Mouse (Mus musculus): ENCODE measurements around the gene Carmil3. TPM values are rescaled to one million over a fixed set of nuclear protein-coding genes. Genes with fewer than 3 reads are reported as not detected.
A peak's percentile ranks its signal among the peaks of the same experiment; 100 is the strongest.

The Carmil3 gene
- 10 to 100 TPM; 48.6 to 55.8 TPM for total RNA-seq (2021)
- long read RNA-seq, experiment 1, partial matches to known transcripts = 10 of 26 reads
- long read RNA-seq, experiment 1, other reads (novel, unspliced or antisense) = 16 of 26 reads
- long read RNA-seq, experiment 2, full-length matches to known transcripts = 3 of 27 reads
- long read RNA-seq, experiment 2, partial matches to known transcripts = 5 of 27 reads
- long read RNA-seq, experiment 2, other reads (novel, unspliced or antisense) = 19 of 27 reads

DNA sequence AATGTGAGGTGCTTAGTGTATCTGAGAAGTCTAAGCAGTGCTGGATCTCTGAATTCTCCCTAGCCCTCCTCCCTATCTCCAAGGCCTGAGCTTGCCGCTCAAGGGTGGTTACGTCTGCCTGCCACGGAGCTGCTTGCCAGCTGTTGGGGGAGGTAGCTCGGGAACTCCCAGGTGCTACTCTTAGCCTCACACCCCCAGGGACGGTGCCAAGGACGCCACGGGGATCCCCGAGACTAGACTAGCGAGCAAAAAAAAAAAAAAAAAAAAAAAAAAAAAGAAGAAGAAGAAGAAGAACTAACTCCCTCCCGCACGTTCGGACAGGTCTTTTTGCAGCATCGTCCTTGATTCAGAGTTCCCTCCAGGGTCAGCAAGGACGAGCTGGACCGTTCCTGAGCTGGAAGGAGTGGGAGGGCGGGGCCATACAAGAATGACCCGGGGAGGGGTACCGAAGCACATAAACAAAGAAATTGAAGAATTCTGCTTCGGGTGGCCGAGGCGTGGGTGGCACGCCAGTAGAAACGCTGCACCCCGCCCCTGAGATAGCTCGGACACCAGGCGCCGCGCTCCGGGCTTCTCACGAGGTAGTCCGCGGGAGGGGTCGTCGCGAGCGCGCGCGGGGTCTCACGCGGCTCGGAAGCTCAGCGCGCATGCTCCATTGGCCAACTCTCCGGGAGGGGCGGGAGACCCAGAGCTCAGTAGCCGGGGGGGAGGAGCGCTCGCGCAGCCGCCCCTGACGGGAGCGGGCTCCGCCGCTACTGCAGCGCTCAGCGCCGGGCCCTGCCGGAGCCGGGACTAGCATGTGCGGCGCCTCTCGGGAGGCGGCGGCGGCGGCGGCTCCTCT lies at the start of gene Carmil3:
Gene Carmil3, plus strand, starts transcription at position 291 of the 841 bp plus-strand sequence.
- intact Hi-C loops (cut with DNase I) = no loop called here
- no peak for TF ChIP-seq CTCF (IDR thresholded peaks at IDR 0.05)
- peak within 1 kb of the TSS; percentile 92 for H3K4me3 ChIP-seq
- H3K27ac ChIP-seq = peak within 1 kb of the TSS; percentile 81
- peak; percentile 83 to 88 for DNase-seq (ENCODE audit: extremely low spot score in 1 of 2, low spot score in 2 of 2)

DNA sequence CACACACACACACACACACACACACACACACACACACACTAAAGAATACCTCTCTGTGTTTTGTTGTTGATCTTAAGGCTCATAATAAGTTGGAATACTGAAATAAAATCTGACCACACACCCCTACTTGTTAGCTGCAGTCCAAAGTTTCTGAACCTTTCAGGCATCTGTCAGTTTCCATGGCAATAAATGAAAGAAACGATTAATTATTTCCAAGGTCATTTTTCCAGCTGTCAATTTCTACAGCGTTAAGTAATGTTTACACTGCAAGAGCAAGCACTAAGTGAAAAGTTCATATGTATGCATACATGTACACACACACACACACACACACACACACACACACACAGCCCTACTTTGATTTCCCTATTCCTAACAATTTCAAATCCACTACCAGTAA lies 32.8 kb upstream of the Carmil3 start:
- Histone ChIP-seq H3K4me3 (no peak overlapping the region), H3K27ac (no peak overlapping the region)
- intact Hi-C loops (cut with DNase I) = loop anchor here (5.0 kb wide), 2 partner anchors 185 to 310 kb away; no protein-coding TSS in a partner anchor
- TF ChIP-seq CTCF (IDR thresholded peaks at IDR 0.05) = no peak
- DNase-seq (ENCODE audit: extremely low spot score in 1 of 2, low spot score in 2 of 2) = no peak

DNA sequence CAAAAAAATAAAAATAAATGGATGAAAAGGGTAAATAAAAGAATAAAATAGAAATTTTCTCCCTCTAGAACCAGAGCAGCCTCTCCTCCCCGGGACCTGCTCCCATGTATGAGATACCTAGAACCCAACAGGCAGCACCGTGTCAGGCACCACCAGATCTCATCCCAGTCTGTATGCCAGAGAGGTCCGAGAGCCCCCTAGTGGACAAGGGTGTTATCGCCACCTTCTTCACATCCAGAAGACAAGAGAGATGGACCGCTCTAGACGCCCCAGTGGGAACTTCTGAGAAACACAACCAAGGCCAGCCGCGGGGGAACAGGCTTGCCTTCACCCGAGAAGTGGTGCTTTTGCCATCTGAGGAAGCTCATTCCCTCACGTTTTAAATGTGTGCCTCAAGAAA lies 32.2 kb upstream of the Carmil3 start:
- intact Hi-C loops (cut with DNase I) = loop anchor here (5.0 kb wide), 2 partner anchors 186 to 311 kb away; no protein-coding TSS in a partner anchor
- no peak overlapping the region for H3K27ac ChIP-seq
- peak; percentile 61 to 67 for DNase-seq (ENCODE audit: extremely low spot score in 1 of 2, low spot score in 2 of 2)
- H3K4me3 ChIP-seq = no peak overlapping the region
- peak; percentile 68 for TF ChIP-seq CTCF (IDR thresholded peaks at IDR 0.05)

DNA sequence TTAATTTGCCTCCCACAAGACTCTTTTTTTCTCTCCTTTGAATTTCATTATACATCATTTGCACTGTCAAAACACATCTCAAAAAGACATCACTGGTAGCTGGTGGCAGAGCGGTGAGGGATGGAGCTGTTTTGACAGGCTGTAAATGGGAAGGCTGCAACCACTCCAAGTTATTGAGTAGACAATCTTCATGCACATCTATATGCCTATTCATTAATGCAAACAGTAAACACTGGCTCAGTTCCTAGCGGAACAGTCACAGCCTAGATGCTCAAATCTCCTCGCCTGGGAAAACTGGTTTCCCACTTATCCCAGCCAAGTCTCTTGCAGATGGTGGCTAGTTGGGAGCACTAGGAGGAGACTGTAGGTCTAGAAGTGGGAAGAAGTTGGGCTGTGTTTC lies 31.7 kb upstream of the Carmil3 start:
- no peak for TF ChIP-seq CTCF (IDR thresholded peaks at IDR 0.05)
- intact Hi-C loops (cut with DNase I) = loop anchor here (5.0 kb wide), 2 partner anchors 186 to 311 kb away; no protein-coding TSS in a partner anchor
- no peak overlapping the region for H3K4me3 ChIP-seq
- no peak overlapping the region for H3K27ac ChIP-seq
- DNase-seq (ENCODE audit: extremely low spot score in 1 of 2, low spot score in 2 of 2) = no peak

- H3K27ac ChIP-seq = no peak overlapping the region
- no peak overlapping the region for H3K4me3 ChIP-seq
- intact Hi-C loops (cut with DNase I) = loop anchor here (5.0 kb wide), 2 partner anchors 187 to 312 kb away; no protein-coding TSS in a partner anchor
- DNase-seq (ENCODE audit: extremely low spot score in 1 of 2, low spot score in 2 of 2) = no peak
- TF ChIP-seq CTCF (IDR thresholded peaks at IDR 0.05) = no peak
These were observed 30.7 kb upstream of the Carmil3 start for GRCm38 (mm10) chr14:55459796-55460195.

- Histone ChIP-seq H3K4me3 (no peak overlapping the region), H3K27ac (no peak overlapping the region)
- TF ChIP-seq CTCF (IDR thresholded peaks at IDR 0.05) = no peak
- intact Hi-C loops (cut with DNase I) = no loop called here
- peak; percentile 19 to 22 for DNase-seq (ENCODE audit: extremely low spot score in 1 of 2, low spot score in 2 of 2)
These were observed 30.2 kb upstream of the Carmil3 start for GRCm38 (mm10) chr14:55460297-55460696.

DNA sequence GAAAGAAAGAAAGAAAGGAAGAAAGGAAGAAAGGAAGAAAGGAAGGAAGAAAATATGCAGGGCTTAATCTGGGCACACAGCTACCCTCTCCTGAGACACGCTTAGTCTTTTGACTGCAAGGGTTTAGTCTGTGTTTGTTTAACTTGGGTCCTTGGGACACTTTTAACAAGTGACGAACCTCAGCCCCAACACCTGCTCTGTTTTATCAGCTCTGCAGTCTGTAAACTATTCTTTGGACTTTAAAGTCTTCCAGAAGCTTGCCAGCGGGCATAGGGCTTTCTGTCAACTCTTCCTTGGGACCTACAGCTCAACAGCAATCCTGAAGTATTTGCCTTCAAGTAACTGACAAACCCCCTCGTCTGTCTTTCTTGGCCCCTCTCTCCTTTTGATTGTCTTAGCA lies 28.7 kb upstream of the Carmil3 start:
- intact Hi-C loops (cut with DNase I) = no loop called here
- H3K4me3 ChIP-seq = no peak overlapping the region
- no peak for DNase-seq (ENCODE audit: extremely low spot score in 1 of 2, low spot score in 2 of 2)
- H3K27ac ChIP-seq = no peak overlapping the region
- TF ChIP-seq CTCF (IDR thresholded peaks at IDR 0.05) = no peak

DNA sequence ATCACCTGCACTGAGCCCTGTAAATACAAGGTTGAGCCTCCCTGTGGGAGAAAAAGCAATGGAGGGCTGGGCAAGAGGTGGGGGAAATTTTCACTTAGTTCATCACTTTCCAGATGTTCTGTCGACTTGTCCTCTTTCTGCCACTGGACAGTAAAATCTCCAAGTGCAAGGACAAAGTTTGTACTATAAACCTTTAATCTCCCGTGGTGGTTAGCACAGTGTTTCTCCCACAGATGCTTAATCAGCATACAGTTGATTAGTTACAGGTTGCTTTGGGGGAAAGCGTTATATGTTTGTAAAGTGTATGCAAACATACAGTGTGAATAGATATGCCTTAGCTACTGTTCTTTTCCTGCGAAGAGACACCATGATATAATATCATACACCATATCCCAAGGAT lies 24.0 kb upstream of the Carmil3 start:
- DNase-seq (ENCODE audit: extremely low spot score in 1 of 2, low spot score in 2 of 2) = no peak
- H3K4me3 ChIP-seq = no peak overlapping the region
- intact Hi-C loops (cut with DNase I) = no loop called here
- H3K27ac ChIP-seq = no peak overlapping the region
- TF ChIP-seq CTCF (IDR thresholded peaks at IDR 0.05) = no peak

DNA sequence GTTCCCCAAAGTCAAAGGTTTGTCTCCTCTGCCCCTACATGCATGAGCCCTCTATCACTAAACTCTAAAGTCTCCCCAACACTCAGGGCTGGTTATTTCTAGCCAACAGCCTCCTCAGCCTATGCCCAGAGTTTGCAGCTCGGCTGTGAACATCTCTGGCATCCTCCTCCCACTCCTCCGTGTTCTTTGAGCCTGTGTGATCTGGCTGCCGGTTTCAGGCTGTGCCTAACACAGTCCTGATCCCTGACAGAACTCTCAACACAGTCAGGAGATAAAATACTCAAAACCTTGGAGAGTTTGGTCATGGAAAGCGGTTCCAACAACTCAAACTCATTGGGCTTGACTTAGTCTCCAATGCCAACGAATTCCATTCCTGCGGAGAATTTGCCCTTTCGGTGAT lies 23.3 kb upstream of the Carmil3 start:
- Histone ChIP-seq H3K27ac (no peak overlapping the region), H3K4me3 (no peak overlapping the region)
- no peak for TF ChIP-seq CTCF (IDR thresholded peaks at IDR 0.05)
- no peak for DNase-seq (ENCODE audit: extremely low spot score in 1 of 2, low spot score in 2 of 2)
- intact Hi-C loops (cut with DNase I) = no loop called here

DNA sequence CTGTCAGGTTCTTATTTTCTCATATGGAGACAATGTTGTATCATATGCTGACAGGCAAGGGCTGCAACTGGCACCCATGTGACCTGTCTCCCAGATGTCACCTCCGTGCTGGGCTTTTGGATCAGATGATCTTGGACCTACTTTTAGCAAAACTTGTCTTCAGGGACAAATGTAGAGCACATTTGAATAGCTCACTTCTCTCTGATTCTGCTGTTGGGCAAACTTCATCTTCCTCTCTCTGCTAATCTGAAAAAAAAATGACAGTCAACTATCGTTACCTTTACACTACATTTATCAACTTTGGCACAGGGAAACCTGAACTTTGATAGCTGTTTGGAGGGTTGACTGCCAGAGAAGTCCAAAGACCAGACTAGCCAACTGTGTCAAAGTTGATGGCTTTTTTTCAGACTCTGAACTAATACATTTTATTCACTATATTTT lies 22.1 kb upstream of the Carmil3 start:
- TF ChIP-seq CTCF (IDR thresholded peaks at IDR 0.05) = no peak
- DNase-seq (ENCODE audit: extremely low spot score in 1 of 2, low spot score in 2 of 2) = no peak
- intact Hi-C loops (cut with DNase I) = no loop called here
- H3K4me3 ChIP-seq = no peak overlapping the region
- no peak overlapping the region for H3K27ac ChIP-seq

DNA sequence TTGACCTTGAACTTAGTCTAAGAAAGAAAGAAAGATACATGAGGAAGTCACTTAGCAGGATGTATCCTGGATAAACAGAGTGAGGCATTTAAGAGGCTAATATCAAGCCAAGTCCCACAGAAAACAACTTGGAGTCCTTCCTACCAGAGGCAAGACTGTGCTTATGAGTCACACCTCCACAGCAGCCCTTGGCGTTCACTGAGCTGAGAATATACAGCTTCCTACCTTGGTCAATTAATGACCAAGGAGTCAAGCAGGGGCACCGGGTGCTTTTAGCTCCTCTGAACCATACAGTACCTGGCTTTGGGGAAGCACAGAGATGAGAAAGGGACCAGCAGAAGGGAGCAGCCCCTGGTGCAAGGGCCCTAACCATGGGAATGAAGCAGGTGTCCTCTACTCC lies 21.4 kb upstream of the Carmil3 start:
- TF ChIP-seq CTCF (IDR thresholded peaks at IDR 0.05) = no peak
- intact Hi-C loops (cut with DNase I) = no loop called here
- DNase-seq (ENCODE audit: extremely low spot score in 1 of 2, low spot score in 2 of 2) = no peak
- Histone ChIP-seq H3K4me3 (no peak overlapping the region), H3K27ac (no peak overlapping the region)

- Histone ChIP-seq H3K4me3 (no peak overlapping the region), H3K27ac (no peak overlapping the region)
- intact Hi-C loops (cut with DNase I) = no loop called here
- DNase-seq (ENCODE audit: extremely low spot score in 1 of 2, low spot score in 2 of 2) = no peak
- TF ChIP-seq CTCF (IDR thresholded peaks at IDR 0.05) = no peak
These were observed 20.6 kb upstream of the Carmil3 start for GRCm38 (mm10) chr14:55469821-55470220.
